Mouse (Mus musculus) adrenal gland, postnatal 10 days (tissue): ENCODE measurements around the gene Hmcn2. TPM values are rescaled to one million over a fixed set of nuclear protein-coding genes. Genes with fewer than 3 reads are reported as not detected.

Source experiments
- DNase-seq: peaks from one replicate; pipeline ENCODE4 v3.0.0; 2021; ENCODE audit warnings: mixed read lengths
- total RNA-seq, 2 experiments: library from RNA; stranded (reverse); gene quantifications; 2 replicates each; pipeline ENCODE4 v1.2.3; 2021

The Hmcn2 gene
- total RNA-seq, 2 experiments from 2014 or later = 6.4 to 9.4 TPM

DNA sequence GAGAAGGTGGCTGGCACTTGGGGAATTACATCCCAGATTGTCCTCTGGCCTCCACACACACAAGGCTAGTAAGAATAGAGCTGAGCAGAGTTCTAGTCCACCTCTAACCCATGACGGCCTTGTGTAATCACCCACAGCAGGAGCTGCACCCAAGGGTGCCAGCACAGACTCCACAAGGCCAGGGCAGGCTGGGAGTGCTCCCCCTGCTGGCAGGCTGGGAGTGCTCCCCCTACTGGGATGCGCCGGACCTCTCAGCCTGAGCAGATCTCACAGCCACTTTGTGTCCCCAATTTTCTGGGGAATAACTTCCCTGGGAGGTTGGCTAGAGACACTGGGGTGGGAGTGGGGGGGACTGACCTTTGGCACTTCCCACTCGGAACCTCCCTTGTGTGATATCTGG is 68.7 kb downstream of the Hmcn2 start:
- DNase-seq = peak; percentile 69

DNA sequence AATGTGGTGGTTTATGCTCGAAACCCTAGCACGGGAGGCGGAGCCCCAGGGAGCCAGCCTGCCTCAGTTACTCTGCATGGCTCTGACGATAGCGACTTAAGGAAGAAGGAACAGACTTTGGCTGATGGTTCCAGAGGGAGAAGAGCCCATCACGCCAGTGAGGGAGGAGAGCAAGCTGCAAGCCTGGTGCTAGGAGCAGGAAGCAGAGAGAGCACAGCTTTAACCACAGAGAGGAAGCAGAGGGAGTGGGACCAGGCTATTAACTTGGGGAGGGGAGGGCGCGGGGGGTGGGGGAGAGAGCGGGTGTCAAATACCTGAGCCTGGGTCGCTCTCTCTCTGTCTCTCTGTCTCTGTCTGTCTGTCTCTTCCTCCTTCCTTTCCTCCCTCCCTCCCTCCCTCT is 102.8 kb downstream of the Hmcn2 start:
- DNase-seq = no peak

DNA sequence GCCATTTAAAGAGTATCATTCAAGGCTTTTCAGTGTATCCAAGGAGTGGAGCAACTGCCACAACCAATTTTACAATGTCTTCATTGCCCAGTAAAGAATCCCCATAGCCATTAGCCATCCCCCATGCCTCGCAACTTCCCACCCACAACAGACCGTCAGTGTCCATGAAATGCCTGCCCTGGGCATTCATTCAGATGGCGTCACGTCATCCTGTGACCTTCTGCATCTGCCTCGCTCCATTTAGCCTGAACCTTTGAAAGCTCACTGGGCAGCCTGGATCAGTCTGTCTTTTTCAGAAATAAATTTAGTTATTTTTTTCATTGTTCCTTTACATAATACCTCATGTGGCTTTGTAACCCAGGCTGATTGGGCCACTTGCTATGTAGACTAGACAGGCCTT is 103.8 kb downstream of the Hmcn2 start:
- peak; percentile 61 for DNase-seq

DNA sequence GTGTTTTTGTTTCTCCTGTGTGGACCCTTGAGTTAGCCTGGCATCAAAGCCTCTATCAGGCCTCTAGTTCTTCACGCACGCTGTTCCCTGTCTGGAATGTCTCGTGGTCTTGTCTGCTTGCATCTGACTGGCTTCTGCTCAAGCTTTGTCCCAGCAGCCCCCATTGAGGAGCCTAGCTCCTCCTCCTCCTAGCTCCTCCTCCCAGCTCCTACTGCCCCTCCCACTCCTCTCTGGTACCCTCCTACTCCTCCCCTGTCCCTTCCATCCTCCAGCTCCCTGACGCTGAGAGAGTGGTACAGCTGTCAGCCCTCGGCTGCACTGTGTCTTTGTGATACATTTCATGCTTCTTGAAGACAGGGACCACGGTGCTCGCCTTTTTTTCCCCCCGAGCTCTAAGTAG is 104.4 kb downstream of the Hmcn2 start:
- no peak for DNase-seq

DNA sequence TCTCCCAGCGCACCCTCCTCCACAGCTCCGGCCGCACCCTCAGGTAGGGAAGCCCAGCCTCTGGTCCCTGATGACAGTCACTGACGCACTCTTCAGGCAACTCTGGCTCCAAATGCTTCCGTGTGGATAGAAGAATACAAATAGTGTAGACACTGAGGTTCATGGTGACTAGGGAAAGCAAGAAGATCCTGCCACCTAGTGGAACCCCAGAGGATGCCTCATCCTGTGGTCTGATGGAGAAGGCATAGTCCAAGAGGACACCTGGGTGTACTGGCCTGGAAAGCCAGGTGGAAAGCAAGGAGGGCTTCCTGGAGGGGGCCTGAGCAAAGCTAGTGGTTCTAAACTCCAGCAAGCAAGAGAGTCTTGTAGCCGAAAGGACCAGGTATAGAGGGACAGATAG is 106.7 kb downstream of the Hmcn2 start:
- no peak for DNase-seq

DNA sequence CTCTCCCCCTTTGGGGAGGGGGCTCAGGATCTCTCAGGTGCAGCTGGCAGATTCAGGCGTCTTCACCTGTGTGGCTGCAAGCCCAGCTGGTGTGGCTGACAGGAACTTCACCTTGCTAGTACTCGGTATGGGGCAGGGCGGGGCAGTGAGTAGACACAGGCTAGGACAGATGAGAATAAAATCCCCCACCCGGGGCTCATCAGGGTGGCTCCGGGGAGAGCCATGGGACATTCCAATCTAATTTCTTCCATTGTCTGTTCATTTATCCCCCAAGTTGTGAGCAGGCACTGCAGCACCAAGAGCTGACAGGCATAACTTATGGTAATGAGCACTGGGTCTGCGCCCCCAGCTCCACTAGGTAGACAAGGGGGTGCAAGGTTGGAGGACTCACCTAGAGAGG is 108.4 kb downstream of the Hmcn2 start:
- DNase-seq = no peak

DNA sequence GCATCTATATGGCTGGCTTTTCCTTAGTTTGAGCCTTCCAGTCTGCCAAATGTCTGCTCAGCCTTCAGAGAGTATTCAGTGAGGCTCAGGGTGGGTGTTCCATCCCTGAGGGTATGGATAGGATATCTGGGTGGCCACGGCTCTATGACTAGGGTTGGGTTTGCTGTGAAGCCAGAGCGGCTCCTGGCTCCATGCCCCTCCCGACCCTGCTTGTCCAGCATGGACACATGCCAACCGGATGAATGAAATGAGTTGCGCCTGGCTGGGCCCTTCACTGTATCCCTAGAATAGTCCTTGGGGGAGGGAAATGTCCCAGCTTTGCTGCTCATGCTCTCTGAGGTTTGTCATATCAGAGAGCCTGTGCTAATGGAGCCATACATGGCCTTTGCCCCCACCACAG is 117.3 kb downstream of the Hmcn2 start:
- no peak for DNase-seq

DNA sequence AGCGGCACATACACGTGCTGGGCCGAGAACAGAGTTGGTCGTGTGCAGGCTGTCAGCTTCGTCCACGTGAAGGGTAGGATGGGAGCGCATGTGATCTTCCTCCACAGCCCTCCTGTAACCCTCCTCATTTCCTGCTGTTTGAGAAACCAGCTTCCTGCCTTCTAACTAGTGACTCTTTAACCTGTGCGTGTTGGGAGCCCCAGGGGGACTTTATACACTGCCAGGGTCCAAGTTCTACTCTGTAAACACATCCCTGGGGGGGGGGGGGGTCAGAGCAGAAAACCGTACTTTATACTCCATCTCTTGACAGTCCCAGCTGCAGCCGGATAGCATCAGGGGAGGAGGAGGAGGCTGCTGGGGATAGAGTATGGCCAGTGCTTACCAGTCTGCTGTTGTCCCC is 120.5 kb downstream of the Hmcn2 start:
- DNase-seq = no peak

DNA sequence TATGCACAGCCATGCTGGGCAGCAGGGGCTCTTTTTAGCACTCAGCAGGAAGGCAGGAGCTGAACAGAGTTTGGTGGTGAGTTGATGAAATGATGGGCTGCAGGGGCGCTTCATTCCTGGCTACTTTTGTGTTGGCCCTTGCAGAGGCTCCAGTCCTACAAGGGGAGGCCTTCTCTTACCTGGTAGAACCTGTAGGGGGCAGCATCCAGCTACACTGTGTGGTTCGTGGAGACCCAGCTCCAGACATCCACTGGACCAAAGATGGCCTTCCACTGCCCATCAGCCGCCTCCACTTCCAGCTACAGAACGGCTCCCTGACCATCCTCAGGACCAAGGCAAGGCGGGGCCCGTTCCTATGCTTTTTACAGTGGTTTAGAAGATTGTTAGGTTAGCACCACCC is 121.4 kb downstream of the Hmcn2 start:
- DNase-seq = peak; percentile 80

DNA sequence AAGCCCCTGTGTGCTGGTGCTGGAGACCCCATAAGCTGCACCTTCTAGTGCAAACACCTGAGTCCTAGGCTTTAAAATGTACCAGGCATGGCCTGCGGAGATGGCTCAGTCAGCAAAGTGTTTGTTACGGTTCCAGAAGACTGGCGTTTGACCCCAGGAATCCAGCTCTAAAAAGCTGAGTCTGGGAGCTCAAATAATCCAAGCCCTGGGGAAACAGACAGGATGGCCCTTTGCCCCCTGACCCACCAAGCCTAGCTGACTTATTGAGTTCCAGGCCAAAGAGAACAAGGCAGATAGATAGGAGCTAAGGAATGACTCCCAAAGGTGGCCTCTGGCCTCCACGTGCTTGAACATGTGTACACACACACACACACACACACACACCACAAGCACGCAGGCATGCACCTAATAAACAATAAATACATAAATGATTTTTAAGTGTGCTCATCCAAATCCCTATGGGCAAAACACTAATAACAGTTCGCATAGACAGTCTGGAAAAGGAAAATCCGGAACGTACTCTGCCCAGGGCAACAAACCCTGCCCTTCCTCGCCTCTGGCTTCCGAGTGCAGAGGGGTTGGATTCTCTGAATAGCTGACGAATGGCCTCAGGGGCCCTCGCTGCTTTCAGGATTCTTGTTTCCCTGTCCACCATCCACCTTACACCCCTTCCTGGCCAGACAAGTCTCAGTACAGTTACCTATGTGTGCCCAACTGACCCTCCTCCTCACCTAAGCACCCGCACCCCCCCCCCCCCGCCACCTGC is 123.4 kb downstream of the Hmcn2 start:
- DNase-seq = no peak

DNA sequence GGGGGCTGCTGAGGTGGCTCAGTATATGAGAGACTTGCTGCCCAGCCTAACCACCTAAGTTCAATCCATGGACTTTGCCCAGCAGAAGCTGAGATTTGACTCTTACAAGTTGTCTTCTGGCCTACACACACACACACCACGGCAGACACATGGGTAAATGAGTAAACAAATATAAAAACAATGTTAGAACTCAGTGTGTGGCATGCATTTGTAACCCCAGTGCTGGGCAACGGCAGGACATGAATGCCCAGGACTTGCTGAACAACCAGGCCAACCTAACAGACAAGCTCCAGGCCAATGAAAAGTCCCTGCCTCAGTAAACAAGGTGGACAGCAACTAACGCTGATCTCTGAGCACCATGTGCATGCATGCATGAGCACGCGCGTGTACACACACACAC is 125.4 kb downstream of the Hmcn2 start:
- no peak for DNase-seq

DNA sequence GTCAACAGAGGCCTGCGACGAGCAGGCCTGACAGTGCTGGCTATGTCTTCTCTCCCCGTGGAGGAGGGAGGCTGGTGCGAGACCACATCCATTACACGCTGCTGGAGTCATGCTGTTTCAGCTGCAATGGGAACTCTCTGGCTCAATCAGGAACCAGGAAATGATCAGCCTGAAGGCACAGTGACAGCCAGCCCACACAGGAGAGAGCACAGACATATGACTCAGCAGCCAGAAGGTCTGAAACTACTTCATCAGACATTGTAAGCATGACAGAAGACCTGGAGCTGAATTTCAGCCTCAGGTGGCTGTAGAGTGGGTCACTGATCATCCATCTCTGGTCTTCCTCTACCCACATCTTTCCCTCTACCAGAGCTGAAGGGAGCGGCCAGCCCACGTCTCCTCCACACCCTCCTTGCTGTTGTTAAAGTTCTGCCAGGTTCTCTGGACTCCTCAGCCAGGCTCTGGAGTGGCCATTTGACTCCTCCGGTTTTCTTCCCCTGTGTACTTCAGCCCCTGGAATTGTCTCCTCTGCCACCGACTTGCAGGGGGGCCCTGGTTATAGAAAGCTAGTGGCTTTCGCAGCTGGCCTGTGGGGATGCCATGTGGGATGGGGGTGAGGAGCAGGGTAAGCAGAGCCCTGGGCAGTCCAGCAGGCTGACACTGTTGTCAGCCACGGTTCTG is 128.4 kb downstream of the Hmcn2 start:
- no peak for DNase-seq

DNA sequence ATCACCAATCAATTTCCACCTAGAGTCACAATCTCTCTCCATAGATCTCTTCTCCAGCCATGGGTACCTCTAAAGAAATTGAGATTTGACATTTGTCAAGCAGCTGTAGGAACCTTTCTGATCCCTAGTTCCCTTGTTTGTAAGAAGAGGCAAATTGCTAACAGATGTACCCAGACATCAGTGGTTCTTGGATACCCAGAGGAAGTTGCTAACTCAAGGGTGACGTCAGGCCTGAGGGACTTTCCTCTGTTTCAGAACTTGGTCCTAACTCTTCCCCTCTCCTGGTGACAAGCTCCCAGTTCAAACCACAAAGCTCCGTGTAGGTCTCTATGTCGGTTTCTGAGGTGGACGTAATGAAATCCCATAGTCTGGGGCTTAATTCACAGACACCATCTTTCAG is 131.8 kb downstream of the Hmcn2 start:
- no peak for DNase-seq

DNA sequence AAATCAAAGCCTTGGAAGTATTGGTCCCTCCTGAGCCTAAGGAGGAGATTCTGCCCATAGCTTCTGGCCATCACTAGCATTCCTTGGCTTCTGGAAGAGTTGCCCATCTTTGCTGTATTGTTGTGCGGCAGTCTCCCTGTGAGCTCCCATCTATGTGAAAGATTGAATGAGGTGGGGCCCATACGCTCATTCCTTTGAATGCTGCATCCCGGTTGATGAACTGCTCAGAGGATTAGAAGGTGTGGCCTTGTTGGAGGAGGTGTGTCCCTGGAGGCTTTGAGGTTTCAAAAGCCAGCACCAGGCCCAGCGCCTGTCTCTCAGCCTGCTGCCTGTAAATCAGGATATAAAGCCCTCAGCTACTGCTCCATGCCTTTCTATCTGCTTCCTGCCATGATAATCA is 132.2 kb downstream of the Hmcn2 start:
- no peak for DNase-seq

DNA sequence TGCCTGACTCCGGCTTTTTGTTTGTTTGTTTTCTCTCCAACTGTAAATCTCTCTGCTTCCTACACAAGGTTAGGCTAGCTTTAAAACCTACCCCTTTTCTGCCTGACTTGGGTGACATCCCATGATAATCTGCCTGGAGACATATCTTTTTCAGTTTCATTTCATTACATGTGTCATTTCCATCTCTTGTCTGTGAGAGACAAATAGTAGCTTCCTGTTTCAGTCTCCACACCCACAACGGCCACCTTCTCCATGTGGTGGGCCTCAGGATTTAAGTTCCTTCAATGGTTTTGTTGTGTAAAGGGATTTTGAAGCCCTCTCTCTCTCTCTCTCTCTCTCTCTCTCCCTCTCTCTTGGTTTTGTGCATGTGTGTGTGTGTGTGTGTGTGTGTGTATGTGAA is 133.3 kb downstream of the Hmcn2 start:
- no peak for DNase-seq

DNA sequence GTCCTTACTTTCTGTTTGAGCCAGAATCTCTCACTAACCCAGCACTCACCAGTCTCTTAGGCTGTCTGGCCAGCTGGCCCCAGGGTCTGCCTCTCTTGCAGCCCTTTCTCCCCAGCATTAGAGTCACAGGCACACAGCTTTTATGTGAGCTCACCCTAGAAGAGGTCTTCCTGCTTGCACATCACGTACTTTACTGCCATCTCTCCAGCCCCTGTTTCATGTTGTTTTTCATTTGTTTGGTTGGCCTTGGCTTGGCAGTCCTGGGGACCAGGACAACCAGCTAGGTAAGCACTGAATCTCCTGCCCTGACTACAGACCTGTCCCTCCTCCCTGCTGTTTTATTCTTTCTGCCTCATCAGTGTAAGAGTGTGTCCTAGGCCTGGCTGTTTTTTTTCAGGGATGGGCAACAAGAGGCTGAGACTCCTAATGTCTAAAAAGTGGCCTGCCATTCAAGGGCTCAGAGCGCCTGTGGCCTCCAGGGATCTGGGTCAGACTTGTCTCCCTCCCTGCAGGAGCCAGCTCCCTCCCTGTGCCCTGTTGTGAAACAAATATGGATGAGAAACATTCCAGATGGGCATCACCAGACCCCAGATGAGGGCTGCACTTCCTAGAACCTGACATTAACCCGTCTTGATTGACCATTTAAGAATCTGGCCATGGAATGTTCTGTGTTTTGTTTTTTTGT is 134.7 kb downstream of the Hmcn2 start:
- DNase-seq = no peak

DNA sequence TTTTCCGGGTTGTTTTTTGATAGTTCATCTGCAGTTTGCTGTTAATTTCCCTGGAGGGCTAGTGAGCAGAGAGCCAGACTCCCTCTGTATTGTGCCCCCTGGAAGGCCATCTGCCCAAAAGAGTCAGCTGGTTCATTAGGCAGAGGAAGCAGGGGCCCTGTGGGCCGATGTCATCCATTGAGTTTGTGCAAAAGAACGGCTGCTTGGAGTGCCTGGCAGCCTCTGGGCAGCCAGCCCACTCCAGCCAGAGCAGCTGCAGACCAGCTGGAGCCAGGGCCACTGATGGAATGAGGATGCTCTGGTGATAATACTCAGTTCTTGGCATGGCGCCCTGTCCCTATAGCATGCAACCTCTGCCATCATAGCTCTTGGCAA is 135.2 kb downstream of the Hmcn2 start:
- peak; percentile 73 for DNase-seq

DNA sequence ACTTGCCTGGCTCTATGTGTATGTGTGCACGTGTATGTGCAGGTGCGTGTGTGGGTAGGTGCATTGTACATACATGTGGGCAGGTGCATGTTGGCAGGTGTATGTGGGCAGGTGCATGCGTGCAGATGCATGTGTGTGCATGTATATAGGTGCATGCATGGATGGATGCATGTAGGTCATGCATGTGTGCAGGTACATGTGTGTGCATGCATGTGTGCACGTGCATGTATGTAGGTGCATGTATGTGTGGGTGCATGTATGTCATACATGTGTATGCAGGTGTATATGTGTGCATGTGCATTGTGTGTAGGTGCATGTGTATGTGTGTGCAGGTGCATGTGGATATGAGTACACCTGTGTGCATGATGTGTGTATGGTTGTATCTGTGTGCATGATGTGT is 135.7 kb downstream of the Hmcn2 start:
- DNase-seq = no peak

DNA sequence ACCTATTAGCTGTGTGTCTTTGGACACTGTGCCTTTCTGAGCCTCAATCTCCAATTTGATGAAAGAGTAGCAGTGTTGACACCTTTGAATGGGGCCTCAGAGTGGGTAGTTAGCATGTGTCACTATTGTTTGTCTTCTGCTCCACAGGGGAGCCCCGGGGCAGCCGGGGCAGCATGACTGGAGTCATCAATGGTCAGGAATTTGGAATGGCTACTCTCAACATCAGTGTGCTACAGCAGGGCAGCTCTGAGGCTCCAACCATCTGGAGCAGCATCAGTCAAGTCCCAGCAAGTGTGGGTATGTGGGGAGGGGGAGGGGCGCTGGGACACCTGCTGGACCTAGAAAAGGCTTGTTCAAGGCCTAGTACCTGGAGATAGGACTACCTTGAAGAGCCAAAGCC is 136.4 kb downstream of the Hmcn2 start:
- no peak for DNase-seq

DNA sequence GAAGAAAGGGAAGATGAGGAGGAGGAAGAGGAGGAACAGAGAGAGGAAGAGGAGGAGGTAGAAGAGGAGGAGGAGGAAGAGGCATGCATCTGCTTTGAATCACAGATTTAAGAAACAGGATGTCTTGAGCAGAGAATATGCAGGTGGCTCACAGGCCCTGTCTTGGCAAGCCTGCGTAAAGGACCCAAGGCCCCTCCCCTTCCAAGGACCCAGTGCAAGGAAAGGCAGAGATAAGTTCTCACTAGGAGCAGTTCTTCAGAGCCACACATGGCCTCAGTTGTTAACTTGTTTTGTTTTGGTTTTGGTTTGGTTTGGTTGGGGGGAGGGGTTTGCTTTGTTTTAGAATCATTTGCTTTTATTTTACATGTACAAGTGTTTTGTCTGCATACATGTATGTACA is 137.3 kb downstream of the Hmcn2 start:
- no peak for DNase-seq

DNA sequence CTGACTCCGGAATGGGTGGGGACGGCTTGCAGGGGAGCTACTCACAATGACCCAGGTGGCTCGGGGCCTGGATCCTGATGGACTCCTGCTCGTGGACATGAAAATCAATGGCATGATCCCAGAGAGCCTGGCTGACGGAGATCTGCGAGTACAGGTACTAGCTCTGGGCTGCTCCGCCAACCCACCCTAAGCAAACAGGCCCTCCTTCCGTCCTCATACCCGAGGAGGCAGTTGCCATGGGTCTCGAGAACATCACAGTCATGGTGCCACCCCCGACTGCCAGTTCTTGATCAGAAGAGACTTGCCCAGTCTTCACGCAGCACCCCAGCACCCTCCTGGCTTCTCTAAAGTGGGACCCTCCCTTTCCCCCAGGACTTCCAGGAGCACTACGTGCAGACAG is 138.8 kb downstream of the Hmcn2 start:
- DNase-seq = no peak

DNA sequence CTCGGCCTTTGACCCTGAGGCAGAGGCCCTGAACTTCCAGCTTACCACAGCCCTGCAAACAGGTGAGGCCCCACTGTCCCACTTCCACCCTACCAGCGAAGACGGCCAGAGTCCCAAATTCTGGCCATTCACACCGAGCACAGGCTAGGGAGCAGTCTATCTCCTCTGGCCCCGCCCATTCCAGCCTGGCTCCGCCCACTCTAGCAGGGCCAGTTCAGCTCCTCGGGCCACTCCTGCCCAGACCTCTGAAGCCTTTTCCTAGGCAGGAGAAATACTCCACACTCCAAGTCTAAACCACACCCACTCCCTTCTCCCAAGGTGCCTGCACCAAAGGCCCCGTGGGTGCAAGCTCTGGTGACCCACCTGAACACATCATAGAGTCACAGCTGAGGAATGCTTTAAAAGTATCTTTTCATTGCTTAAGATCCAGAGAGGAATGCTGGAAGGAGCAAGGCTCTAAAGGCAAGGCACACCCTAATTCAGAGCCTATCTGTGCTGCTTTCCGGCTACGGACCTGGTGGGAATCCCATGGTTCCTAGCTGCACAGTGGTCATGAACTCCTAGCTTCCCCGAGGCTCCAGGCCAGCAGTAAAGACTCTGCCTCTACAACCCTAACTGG is 139.5 kb downstream of the Hmcn2 start:
- DNase-seq = peak; percentile 57

DNA sequence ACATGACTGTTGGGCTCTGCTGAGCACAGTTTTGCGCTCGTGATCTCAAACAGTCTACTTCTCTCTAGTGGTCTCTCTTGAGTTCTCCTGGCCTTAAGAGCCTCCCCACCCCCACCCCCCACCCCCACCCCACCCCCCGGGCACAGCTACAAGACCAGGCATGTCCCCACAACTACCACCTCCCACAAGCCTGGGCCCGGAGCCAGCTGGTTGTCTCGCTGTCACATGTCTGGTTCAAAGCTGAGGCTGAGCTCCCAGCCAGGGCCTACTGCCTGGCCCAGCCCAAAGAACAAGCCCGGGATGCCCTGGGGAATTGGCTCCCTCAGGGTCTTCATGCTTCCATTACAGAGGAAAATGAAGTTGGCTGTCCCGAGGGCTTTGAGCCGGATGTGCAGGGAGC is 140.1 kb downstream of the Hmcn2 start:
- peak; percentile 64 for DNase-seq
